Mouse (Mus musculus) cerebellum, postnatal 10 days (tissue): ENCODE results near the gene Rgs7.

ENCODE experiments used
- DNase-seq, 2 experiments: peaks; one replicate each; pipeline ENCODE4 v3.0.0; 2021; ENCODE audit warnings: mixed read lengths in 2 of 2

Gene Rgs7

GRCm38 (mm10) chr1:175025781-175026309 is 466.5 kb downstream of the Rgs7 start:
- no peak for DNase-seq

GRCm38 (mm10) chr1:175024136-175024535 is 468.2 kb downstream of the Rgs7 start:
- no peak for DNase-seq
